Comparison of ENCODE assay signal across 25 mouse cellular contexts in the genomic region with DNA sequence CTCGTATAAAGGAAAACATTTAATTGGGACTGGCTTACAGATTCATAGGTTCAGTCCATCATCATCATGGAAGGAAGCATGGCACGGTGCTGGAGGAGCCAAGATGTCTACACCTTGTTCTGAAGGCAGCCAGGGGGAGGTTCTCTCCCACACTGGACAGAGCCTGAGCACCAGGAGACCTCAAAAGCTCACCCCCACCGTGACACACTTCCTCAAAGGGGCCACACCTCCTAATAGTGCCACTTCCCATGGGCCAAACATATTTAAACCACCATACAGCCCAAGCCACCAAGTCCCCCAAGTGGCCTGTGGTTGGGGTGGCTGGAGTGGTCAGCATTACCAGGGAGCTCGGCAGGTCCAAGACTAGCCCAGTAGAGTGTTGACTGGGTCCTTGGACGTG.
"Had no signal": no experiment of that assay in that cellular context is flagged by ENCODE, and none has a peak within 500 bp of the region (broad histone marks: within the 10 kb centered on the region; RNA-seq: fewer than 3 reads in every experiment).

No protein-coding gene starts in this region.

- ATAC-seq: hindbrain, postnatal 0 days; intestine, embryonic 16.5 days; liver, embryonic 12.5 days had no signal

- H3K4me3 ChIP-seq: gastrocnemius, adult 2 months; heart, adult 2 months; heart, embryonic 13.5 days; heart, embryonic 15.5 days; hindbrain, embryonic 13.5 days; hindbrain, embryonic 15.5 days; kidney, embryonic 15.5 days; limb, embryonic 13.5 days; limb, embryonic 15.5 days; liver, embryonic 12.5 days had no signal

- H3K27ac ChIP-seq: gastrocnemius, adult 2 months; heart, adult 2 months; heart, embryonic 13.5 days; heart, embryonic 15.5 days; hindbrain, embryonic 13.5 days; hindbrain, embryonic 15.5 days; hindbrain, postnatal 0 days; kidney, embryonic 15.5 days; kidney, postnatal 0 days; limb, embryonic 13.5 days; limb, embryonic 15.5 days; liver, embryonic 12.5 days; liver, embryonic 14.5 days had no signal

- H3K4me1 ChIP-seq: heart, embryonic 13.5 days; heart, embryonic 15.5 days; hindbrain, embryonic 13.5 days; hindbrain, embryonic 15.5 days; limb, embryonic 15.5 days; liver, embryonic 12.5 days had no signal

- H3K36me3 ChIP-seq: heart, embryonic 13.5 days; heart, embryonic 15.5 days; hindbrain, embryonic 13.5 days; hindbrain, embryonic 15.5 days; kidney, embryonic 15.5 days; limb, embryonic 13.5 days; limb, embryonic 15.5 days; liver, embryonic 12.5 days had no signal

- H3K9ac ChIP-seq: heart, embryonic 13.5 days; heart, embryonic 15.5 days; hindbrain, embryonic 13.5 days; hindbrain, embryonic 15.5 days; kidney, embryonic 15.5 days; limb, embryonic 13.5 days; limb, embryonic 15.5 days; liver, embryonic 12.5 days; liver, embryonic 14.5 days had no signal

- H3K27me3 ChIP-seq: heart, embryonic 15.5 days; hindbrain, embryonic 13.5 days; hindbrain, embryonic 15.5 days; kidney, embryonic 15.5 days; limb, embryonic 13.5 days; limb, embryonic 15.5 days; liver, embryonic 12.5 days had no signal

- H3K9me3 ChIP-seq: heart, embryonic 13.5 days; heart, embryonic 15.5 days; hindbrain, embryonic 13.5 days; hindbrain, embryonic 15.5 days; kidney, embryonic 15.5 days; limb, embryonic 13.5 days; limb, embryonic 15.5 days; liver, embryonic 12.5 days had no signal

- DNase-seq: gastrocnemius, adult 2 months; gastrocnemius, postnatal 10 days; gastrocnemius, postnatal 25 days; heart, adult 2 months; heart, postnatal 14 days; heart, postnatal 36 days; kidney, adult 11 months; kidney, adult 2 months; kidney, adult 9 months; kidney, postnatal 14 days; layer of hippocampus, postnatal 36 days; left cerebral cortex, postnatal 4 days had no signal

- H3K4me2 ChIP-seq: heart, embryonic 11.5 days; heart, embryonic 13.5 days; heart, embryonic 15.5 days; hindbrain, embryonic 13.5 days; hindbrain, embryonic 15.5 days; kidney, embryonic 15.5 days; limb, embryonic 13.5 days; limb, embryonic 15.5 days; liver, embryonic 12.5 days had no signal
